Mouse (Mus musculus) hindbrain, embryonic 11.5 days (tissue): ENCODE results near the gene Kcna5. TPM values are rescaled to one million over a fixed set of nuclear protein-coding genes. Genes with fewer than 3 reads are reported as not detected.
A peak's percentile ranks its signal among the peaks of the same experiment; 100 is the strongest.

ENCODE experiments used
- ATAC-seq: fragments of 200-750 bp; cut with Nextera tagmentation; 2 replicates; pipeline ENCODE4 v1.8.0; 2017; ENCODE audit warnings: mild to moderate bottlenecking, moderate TSS enrichment, moderate library complexity; ENCODE audit not compliant: low FRiP score
- DNase-seq: peaks from one replicate; pipeline ENCODE4 v3.0.0-alpha.2; 2015; ENCODE audit warnings: low spot score
- H3K27ac ChIP-seq: fragments of 300-500 bp; sonication (generic); 2 replicates; pipeline ENCODE4 v1.5.1; 2014; ENCODE audit warnings: mild to moderate bottlenecking, low read depth, low read length
- H3K27me3 ChIP-seq: fragments of 300-500 bp; sonication (generic); 2 replicates; pipeline ENCODE4 v1.6.1; 2014; ENCODE audit warnings: mild to moderate bottlenecking, low read length, moderate library complexity, mixed read lengths; ENCODE audit not compliant: control insufficient read depth, insufficient read depth
- H3K36me3 ChIP-seq: fragments of 300-500 bp; sonication (generic); 2 replicates; pipeline ENCODE4 v1.6.1; 2014; ENCODE audit warnings: mild to moderate bottlenecking, low read length, moderate library complexity, mixed read lengths; ENCODE audit not compliant: control insufficient read depth, insufficient read depth
- H3K4me1 ChIP-seq: fragments of 300-500 bp; sonication (generic); replicated peaks from 2 replicates; pipeline ENCODE4 v1.6.1; 2014; ENCODE audit warnings: low read length, mixed read lengths; ENCODE audit not compliant: control insufficient read depth, insufficient read depth
- H3K4me2 ChIP-seq: fragments of 300-500 bp; sonication (generic); replicated peaks from 2 replicates; pipeline ENCODE4 v1.6.1; 2014; ENCODE audit warnings: mild to moderate bottlenecking, low read depth, low read length
- H3K4me3 ChIP-seq: fragments of 300-500 bp; sonication (generic); 2 replicates; pipeline ENCODE4 v1.5.1; 2014; ENCODE audit warnings: low read depth, low read length
- H3K9ac ChIP-seq: fragments of 300-500 bp; sonication (generic); 2 replicates; pipeline ENCODE4 v1.6.1; 2014; ENCODE audit warnings: low read depth, low read length
- H3K9me3 ChIP-seq: fragments of 300-500 bp; sonication (generic); 2 replicates; pipeline ENCODE4 v1.6.1; 2016; ENCODE audit warnings: low read length; ENCODE audit not compliant: control insufficient read depth
- WGBS: fragments of 180-500 bp; shearing (Covaris S2); extraction: QIAGEN DNeasy Blood & Tissue Kit; methylation state at CpG from one replicate; pipeline ENCODE4 v1.1.7; 2014; 5-methylcytosine and 5-hydroxymethylcytosine counted together
- polyA plus RNA-seq: library from polyadenylated mRNA; unstranded; fragments of >200 nt; fragmentation: Nextera tagmentation; extraction: Ambion mirVana; gene quantifications from 2 replicates; pipeline ENCODE4 v1.2.1, GENCODE M21; 2014

The Kcna5 gene
- polyA plus RNA-seq, 1 experiment from 2014 or later = 3.9 TPM

DNA sequence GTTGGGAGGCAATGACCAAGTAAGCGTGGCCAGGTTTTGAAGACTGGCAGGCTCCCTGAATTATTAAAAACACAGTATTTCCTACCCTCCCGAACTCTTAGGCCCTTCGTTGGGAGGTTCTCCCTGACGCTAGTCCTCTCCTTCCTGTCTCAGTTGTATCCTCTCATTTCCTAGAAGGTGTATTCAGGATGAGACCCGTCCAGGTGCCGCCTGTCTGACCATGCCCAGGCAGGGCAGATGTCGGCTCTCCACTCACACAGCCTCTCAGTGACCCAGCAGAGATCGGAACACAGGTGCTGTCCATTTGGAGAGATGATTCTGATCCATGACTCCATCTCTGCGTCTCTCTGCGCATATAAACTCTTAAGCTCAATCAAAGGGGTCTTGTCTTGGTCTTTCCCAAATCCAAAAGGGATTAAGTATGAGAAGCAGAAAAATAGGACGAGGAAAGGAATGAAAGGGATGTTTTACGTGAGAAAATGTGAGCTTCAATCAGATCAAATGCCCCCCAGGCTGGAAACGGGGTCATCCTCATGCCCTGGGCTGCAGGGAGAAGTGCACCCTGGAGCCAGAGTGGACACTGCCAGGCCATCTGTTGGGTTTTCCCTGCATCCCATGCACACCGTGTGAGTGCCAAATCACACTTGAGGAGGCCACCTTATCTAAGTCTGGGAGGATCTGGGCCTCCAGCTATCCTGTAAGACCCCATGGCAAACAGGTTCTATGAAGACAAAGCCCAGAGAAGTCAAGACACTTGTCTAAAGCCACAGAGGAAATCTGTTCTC lies 33.0 kb upstream of the Kcna5 start:
- no peaks in the 10 kb centered on the region for H3K27me3 ChIP-seq
- H3K27ac ChIP-seq = no peak overlapping the region
- no peaks in the 10 kb centered on the region for H3K9me3 ChIP-seq
- no peaks in the 10 kb centered on the region for H3K4me1 ChIP-seq
- no peak overlapping the region for H3K9ac ChIP-seq
- DNase-seq = no peak
- no peak overlapping the region for H3K4me3 ChIP-seq
- H3K36me3 ChIP-seq = no peaks in the 10 kb centered on the region
- WGBS = 84% methylated on average over 14 of the region's 14 CpGs
- no peak for ATAC-seq
- H3K4me2 ChIP-seq = no peak overlapping the region

DNA sequence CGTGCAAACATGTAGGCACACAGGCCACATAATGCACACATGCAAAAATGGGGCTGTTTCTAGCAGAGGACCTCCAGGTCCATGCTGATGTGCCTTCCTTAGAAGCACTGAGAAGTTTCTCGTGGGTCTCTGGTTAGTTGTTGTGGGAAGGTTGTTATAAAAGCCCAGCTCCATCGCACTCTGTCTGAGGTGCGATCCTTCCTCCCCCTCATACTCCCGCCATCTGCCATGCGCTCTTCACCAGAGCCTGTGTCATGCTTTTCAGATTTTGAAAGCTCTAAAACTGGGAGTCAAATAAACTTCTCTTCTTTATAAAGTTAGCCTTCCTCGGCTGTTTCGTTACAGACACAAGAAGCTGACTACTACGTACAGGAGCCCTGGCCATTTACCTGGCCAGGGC lies 32.1 kb upstream of the Kcna5 start:
- ATAC-seq = no peak
- WGBS = 91% methylated on average over 9 of the region's 9 CpGs
- Histone ChIP-seq H3K9ac (no peak overlapping the region), H3K4me1 (no peaks in the 10 kb centered on the region), H3K4me2 (no peak overlapping the region), H3K4me3 (no peak overlapping the region), H3K27me3 (no peaks in the 10 kb centered on the region), H3K27ac (no peak overlapping the region), H3K9me3 (no peaks in the 10 kb centered on the region), H3K36me3 (no peaks in the 10 kb centered on the region)
- DNase-seq = no peak

DNA sequence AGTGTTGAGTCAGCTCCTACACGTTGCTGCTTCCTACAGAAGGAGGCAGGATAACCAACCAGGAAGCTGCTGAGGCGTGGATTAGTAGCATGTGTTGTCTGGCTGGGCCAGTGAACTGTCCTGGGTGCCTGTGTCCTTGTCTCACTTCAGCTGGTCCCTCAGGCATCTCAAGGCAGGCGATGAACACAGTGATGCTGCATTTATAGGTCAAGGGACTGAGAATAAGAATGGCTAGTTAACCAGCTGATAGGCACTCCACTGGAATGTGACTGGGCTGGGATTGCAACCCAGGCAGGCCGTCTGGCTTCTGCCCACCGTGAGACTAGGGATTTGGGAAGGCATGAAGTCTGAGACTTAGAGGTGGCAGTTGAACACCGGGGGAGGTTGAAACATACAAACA lies 29.2 kb upstream of the Kcna5 start:
- Histone ChIP-seq H3K4me2 (no peak overlapping the region), H3K27me3 (no peaks in the 10 kb centered on the region), H3K4me3 (no peak overlapping the region), H3K9me3 (no peaks in the 10 kb centered on the region), H3K4me1 (no peaks in the 10 kb centered on the region), H3K27ac (no peak overlapping the region), H3K36me3 (no peaks in the 10 kb centered on the region), H3K9ac (no peak overlapping the region)
- ATAC-seq = no peak
- 64% methylated on average over 6 of the region's 6 CpGs for WGBS
- no peak for DNase-seq

DNA sequence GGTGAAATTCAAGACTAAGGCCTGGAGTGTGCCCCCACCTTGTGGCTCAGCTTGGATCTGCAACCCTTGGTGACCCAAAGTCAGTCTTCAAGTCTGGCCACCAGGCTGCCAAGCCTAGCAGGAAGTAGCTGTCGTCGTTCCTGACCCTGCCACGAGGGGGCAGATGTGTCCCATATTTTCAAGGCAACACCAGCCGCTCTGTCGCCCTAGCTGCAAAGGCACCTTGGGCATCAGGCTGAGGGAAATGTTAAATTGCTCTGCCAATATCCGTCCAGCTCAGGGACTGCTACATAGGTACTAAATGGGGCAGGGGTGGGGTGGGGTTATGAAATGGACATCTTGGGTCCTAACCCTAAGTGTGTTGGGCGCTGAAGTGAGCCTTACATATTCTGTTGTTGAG lies 28.7 kb upstream of the Kcna5 start:
- Histone ChIP-seq H3K4me1 (no peaks in the 10 kb centered on the region), H3K36me3 (no peaks in the 10 kb centered on the region), H3K4me3 (no peak overlapping the region), H3K9ac (no peak overlapping the region), H3K27ac (no peak overlapping the region), H3K27me3 (no peaks in the 10 kb centered on the region), H3K9me3 (no peaks in the 10 kb centered on the region), H3K4me2 (no peak overlapping the region)
- peak; percentile 53; the same call in 1 of the 2 replicates for ATAC-seq
- WGBS = 15% methylated on average over 7 of the region's 7 CpGs
- peak; percentile 89 for DNase-seq

DNA sequence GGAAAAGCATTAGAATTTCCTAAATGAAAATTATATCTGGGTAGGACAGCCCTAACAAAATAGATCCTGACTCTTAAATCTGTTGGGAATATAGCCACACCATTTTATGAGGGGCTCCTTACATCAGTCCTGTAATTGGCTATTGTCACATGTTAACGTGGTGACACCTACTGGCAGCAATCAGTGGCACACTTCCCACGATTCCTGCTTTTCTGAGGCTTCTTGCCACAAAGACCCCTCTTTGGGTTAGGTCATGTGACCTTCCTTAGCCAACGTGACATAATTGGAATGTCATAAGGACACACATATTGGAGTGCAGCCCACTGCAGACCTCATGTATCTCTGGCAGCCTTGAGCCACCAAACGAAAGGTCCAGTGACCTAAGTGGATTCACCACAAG lies 26.5 kb upstream of the Kcna5 start:
- ATAC-seq = no peak
- no peaks in the 10 kb centered on the region for H3K4me1 ChIP-seq
- no peak overlapping the region for H3K4me3 ChIP-seq
- H3K4me2 ChIP-seq = no peak overlapping the region
- H3K27ac ChIP-seq = no peak overlapping the region
- no peaks in the 10 kb centered on the region for H3K36me3 ChIP-seq
- peak; percentile 44 for DNase-seq
- no peaks in the 10 kb centered on the region for H3K27me3 ChIP-seq
- H3K9me3 ChIP-seq = no peaks in the 10 kb centered on the region
- H3K9ac ChIP-seq = no peak overlapping the region
- 27% methylated on average over 4 of the region's 4 CpGs for WGBS

DNA sequence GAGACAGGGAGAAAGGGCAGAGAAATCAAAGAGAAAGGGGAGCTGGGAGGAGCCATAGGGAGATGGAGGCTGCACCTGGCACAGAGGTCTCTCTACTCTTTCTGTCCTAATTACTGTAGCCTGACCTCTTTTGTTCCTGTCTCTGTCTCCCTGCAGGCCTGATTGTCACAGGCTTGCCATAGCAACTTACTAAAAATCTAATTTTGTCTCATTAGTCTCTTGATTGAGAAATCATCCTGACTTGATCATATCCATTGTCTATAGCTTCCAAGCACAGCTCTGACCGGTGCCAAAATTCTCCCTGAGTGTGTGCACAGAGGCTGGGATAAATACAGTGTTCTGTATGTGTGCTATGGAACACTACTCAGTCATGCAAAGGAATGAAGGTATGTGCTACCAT lies 25.5 kb upstream of the Kcna5 start:
- Histone ChIP-seq H3K36me3 (no peaks in the 10 kb centered on the region), H3K27me3 (no peaks in the 10 kb centered on the region), H3K4me2 (no peak overlapping the region), H3K4me3 (no peak overlapping the region), H3K9ac (no peak overlapping the region), H3K27ac (no peak overlapping the region), H3K9me3 (no peaks in the 10 kb centered on the region), H3K4me1 (no peaks in the 10 kb centered on the region)
- ATAC-seq (no peak), DNase-seq (no peak)
- 60% methylated on average over 1 of the region's 1 CpGs for WGBS

DNA sequence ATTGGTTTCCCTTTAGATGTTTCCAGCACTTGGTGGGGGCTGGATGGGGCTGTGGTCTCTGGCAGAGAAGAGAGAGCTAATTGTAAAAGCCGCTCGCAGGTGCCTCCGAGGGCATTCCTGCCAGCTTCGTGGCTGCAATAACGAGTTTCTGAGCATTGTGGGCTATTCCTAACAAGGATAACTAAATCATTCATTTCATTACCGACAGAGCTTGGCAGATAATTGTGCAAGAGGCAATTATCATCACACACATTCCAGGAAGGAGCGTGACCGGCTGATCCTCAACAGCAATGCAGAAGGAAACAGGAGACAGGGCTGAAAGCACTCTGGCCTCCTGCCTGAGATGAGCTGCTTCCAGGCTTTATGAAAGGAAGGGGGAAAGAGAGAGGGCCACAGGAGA lies 24.8 kb upstream of the Kcna5 start:
- no peak overlapping the region for H3K4me3 ChIP-seq
- no peaks in the 10 kb centered on the region for H3K36me3 ChIP-seq
- no peak overlapping the region for H3K9ac ChIP-seq
- DNase-seq (no peak), ATAC-seq (no peak)
- 39% methylated on average over 8 of the region's 8 CpGs for WGBS
- H3K27me3 ChIP-seq = no peaks in the 10 kb centered on the region
- H3K9me3 ChIP-seq = no peaks in the 10 kb centered on the region
- H3K27ac ChIP-seq = no peak overlapping the region
- H3K4me2 ChIP-seq = no peak overlapping the region
- H3K4me1 ChIP-seq = no peaks in the 10 kb centered on the region

DNA sequence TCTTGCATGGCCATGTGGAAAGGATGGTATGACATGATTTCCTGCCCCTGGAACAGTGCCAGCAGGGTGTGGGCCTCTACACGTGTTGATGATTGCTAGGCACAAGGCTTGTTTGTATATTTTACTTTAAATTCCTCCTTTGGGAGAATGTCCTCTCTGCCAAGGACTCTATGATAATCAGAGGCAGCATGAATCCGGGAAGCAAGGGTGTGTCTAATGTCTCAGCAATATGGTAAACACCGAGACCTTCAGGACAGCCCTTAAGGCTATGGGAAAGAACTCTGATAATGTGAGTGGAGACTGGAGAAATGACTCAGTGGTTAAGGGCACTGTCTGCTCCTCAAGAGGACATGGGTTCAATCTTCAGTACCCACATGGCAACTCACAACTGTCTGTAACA lies 23.1 kb upstream of the Kcna5 start:
- DNase-seq = no peak
- 86% methylated on average over 3 of the region's 3 CpGs for WGBS

DNA sequence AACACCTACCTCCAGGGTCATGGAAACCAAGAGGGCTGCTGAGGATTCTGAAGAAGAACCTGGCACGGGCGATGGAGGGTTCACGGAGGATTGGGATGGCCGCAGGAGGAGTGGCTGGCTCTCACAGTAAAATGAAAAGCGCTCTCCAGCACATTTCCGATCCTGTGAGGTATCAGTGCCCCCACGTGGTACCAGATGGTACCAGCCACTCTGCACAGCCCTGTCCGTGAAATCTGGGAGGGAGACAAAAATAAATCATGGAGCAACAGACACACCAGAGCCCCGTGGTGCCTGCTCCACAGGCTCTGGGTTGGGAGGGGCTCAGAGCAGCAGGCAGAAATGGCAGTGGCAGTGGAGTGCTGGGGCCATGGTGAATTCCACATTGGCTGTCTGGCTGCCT lies 18.6 kb upstream of the Kcna5 start:
- ATAC-seq (peak; percentile 74), DNase-seq (peak; percentile 54)
- no peak overlapping the region for H3K4me3 ChIP-seq
- no peak overlapping the region for H3K4me2 ChIP-seq
- H3K27me3 ChIP-seq = no peaks in the 10 kb centered on the region
- no peaks in the 10 kb centered on the region for H3K36me3 ChIP-seq
- 18% methylated on average over 9 of the region's 9 CpGs for WGBS
- no peaks in the 10 kb centered on the region for H3K4me1 ChIP-seq
- no peak overlapping the region for H3K9ac ChIP-seq
- H3K9me3 ChIP-seq = no peaks in the 10 kb centered on the region
- no peak overlapping the region for H3K27ac ChIP-seq

More for the DNA sequence above, 23.1 kb upstream of the Kcna5 start:
- H3K36me3 ChIP-seq = no peaks in the 10 kb centered on the region
- H3K9me3 ChIP-seq = no peaks in the 10 kb centered on the region
- H3K4me2 ChIP-seq = no peak overlapping the region
- H3K27ac ChIP-seq = no peak overlapping the region
- no peak overlapping the region for H3K9ac ChIP-seq
- H3K27me3 ChIP-seq = no peaks in the 10 kb centered on the region
- H3K4me1 ChIP-seq = no peaks in the 10 kb centered on the region
- H3K4me3 ChIP-seq = no peak overlapping the region
- ATAC-seq = no peak
